Mouse (Mus musculus) hindbrain, embryonic 10.5 days (tissue): ENCODE measurements around the gene Mrpl54. TPM values are rescaled to one million over a fixed set of nuclear protein-coding genes. Genes with fewer than 3 reads are reported as not detected.
A peak's percentile ranks its signal among the peaks of the same experiment; 100 is the strongest.

Experiments
- DNase-seq: peaks from one replicate; pipeline ENCODE4 v3.0.0-alpha.2; 2017; ENCODE audit warnings: low spot score
- H3K27ac ChIP-seq: fragments of 300-500 bp; sonication (generic); 2 replicates; pipeline ENCODE4 v1.5.1; 2016; ENCODE audit warnings: mild to moderate bottlenecking, moderate library complexity
- H3K27me3 ChIP-seq: fragments of 300-500 bp; sonication (generic); 2 replicates; pipeline ENCODE4 v1.6.1; 2016; ENCODE audit warnings: mild to moderate bottlenecking; ENCODE audit not compliant: poor library complexity, insufficient read depth, severe bottlenecking
- H3K36me3 ChIP-seq: fragments of 300-500 bp; sonication (generic); 2 replicates; pipeline ENCODE4 v1.6.1; 2016; ENCODE audit warnings: mild to moderate bottlenecking, moderate library complexity
- H3K4me1 ChIP-seq: fragments of 300-500 bp; sonication (generic); replicated peaks from 2 replicates; pipeline ENCODE4 v1.6.1; 2016; ENCODE audit warnings: mild to moderate bottlenecking
- H3K4me3 ChIP-seq: fragments of 300-500 bp; sonication (generic); 2 replicates; pipeline ENCODE4 v1.5.1; 2016; ENCODE audit warnings: mild to moderate bottlenecking, moderate library complexity
- H3K9me3 ChIP-seq: fragments of 300-500 bp; sonication (generic); 2 replicates; pipeline ENCODE4 v1.6.1; 2016; ENCODE audit warnings: mild to moderate bottlenecking, moderate library complexity
- whole genome bisulfite sequencing: fragments of 180-500 bp; shearing (Covaris S2); methylation state at CpG from one replicate; pipeline ENCODE4 v1.1.7; 2016; 5-methylcytosine and 5-hydroxymethylcytosine counted together
- polyA plus RNA-seq: library from polyadenylated mRNA; unstranded; fragments of >200 nt; fragmentation: Nextera tagmentation; extraction: Ambion mirVana; gene quantifications from 2 replicates; pipeline ENCODE4 v1.2.1, GENCODE M21; 2016

Mrpl54 gene
- polyA plus RNA-seq, 1 experiment from 2014 or later: 238 TPM

DNA sequence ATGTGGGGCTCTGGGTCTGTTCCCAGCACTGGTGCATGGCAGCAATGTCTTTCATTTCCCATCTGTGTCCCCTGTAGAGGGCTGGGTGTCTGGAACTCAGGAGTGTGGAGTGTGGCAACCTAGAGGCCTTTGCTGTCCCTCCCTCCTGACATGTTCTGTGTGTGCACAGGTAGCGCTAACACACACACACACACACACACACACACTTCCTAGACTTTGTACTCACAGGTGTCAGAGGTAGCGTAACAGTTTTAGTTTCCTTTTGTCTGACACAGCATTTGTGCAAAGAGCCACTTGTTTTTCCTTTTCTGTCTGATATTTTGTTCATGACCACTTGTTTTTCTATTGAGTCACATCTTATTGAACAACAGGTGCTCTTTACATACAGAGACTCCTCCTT is 18.9 kb downstream of the Mrpl54 start:
- Histone ChIP-seq H3K36me3 (no peaks in the 10 kb centered on the region), H3K4me1 (peaks cover 54% of the 10 kb centered on the region), H3K4me3 (no peak overlapping the region), H3K9me3 (no peaks in the 10 kb centered on the region), H3K27me3 (peaks cover 100% of the 10 kb centered on the region), H3K27ac (no peak overlapping the region)
- no peak for DNase-seq
- 90% methylated on average over 2 of the region's 2 CpGs for WGBS

- H3K4me3 ChIP-seq: no peak overlapping the region
- peak overlapping the region; percentile 54; the same call in 1 of the 2 replicates for H3K27ac ChIP-seq
- no peak for DNase-seq
- H3K4me1 ChIP-seq: peaks cover 40% of the 10 kb centered on the region
- no peaks in the 10 kb centered on the region for H3K9me3 ChIP-seq
- 93% methylated on average over 6 of the region's 6 CpGs for WGBS
- H3K27me3 ChIP-seq: peaks cover 100% of the 10 kb centered on the region
- no peaks in the 10 kb centered on the region for H3K36me3 ChIP-seq
Observed at GRCm38 (mm10) chr10:81245166-81245565, 21.6 kb downstream of the Mrpl54 start.

GRCm38 (mm10) chr10:81244595-81244994 is 22.1 kb downstream of the Mrpl54 start:
- peak; percentile 85 for DNase-seq
- H3K27me3 ChIP-seq: peaks cover 100% of the 10 kb centered on the region
- H3K36me3 ChIP-seq: no peaks in the 10 kb centered on the region
- peaks cover 40% of the 10 kb centered on the region for H3K4me1 ChIP-seq
- peak overlapping the region; percentile 7; the same call in 1 of the 2 replicates for H3K4me3 ChIP-seq
- peak overlapping the region; percentile 54; the same call in 1 of the 2 replicates for H3K27ac ChIP-seq
- 10% methylated on average over 17 of the region's 17 CpGs for WGBS
- H3K9me3 ChIP-seq: no peaks in the 10 kb centered on the region

DNA sequence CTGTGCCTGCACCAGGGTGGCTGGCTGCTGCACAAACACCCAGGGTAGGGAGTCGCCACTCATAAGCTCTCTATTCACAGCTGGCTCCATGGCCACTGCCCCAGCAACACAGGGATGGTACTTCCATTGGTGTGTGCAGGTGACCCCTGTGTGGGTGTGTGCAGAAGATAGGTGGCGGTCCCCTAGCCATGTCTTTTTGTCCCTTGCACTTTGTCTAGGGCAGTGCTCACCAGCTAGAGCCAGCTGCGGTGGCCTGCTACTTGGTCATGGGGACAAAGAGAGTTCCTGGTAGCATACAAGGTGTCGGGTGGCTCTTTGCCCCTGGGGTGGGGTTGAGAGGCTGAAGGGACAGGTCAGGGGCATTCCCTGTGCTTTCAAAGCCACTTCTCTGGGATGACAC is 22.6 kb downstream of the Mrpl54 start:
- peaks cover 40% of the 10 kb centered on the region for H3K4me1 ChIP-seq

GRCm38 (mm10) chr10:81242021-81242420 is 24.7 kb downstream of the Mrpl54 start:
- H3K36me3 ChIP-seq: no peaks in the 10 kb centered on the region
- H3K4me3 ChIP-seq: no peak overlapping the region
- H3K27ac ChIP-seq: no peak overlapping the region
- peaks cover 53% of the 10 kb centered on the region for H3K4me1 ChIP-seq
- H3K27me3 ChIP-seq: peaks cover 100% of the 10 kb centered on the region
- 92% methylated on average over 16 of the region's 16 CpGs for WGBS
- no peaks in the 10 kb centered on the region for H3K9me3 ChIP-seq
- no peak for DNase-seq

More for the DNA sequence above, 22.6 kb downstream of the Mrpl54 start:
- H3K27ac ChIP-seq: no peak overlapping the region
- DNase-seq: no peak
- H3K27me3 ChIP-seq: peaks cover 100% of the 10 kb centered on the region
- peak overlapping the region; percentile 7; the same call in 1 of the 2 replicates for H3K4me3 ChIP-seq
- H3K36me3 ChIP-seq: no peaks in the 10 kb centered on the region
- no peaks in the 10 kb centered on the region for H3K9me3 ChIP-seq
- WGBS: 83% methylated on average over 4 of the region's 4 CpGs

DNA sequence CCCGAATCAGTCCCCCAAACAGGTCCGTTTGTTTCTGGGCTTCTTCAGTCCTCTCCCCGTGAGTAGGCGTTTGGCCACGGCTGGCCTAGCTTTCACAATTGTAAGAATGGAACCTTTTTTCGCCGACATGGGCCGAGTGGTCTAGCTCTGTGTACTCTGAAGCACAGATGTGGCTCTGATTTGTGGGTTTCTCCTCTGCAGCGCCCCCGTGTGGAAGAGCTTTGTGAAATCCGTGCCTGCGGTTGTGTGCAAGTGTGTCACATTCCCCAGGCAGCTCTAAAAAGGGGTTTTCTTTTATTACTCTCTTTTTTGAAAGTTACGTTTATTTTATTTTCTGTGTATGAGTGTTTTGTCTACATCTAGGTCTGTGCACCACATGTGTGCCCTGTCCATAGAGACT is 25.9 kb downstream of the Mrpl54 start:
- peak; percentile 79 for DNase-seq
- H3K27me3 ChIP-seq: peaks cover 96% of the 10 kb centered on the region
- H3K4me1 ChIP-seq: peaks cover 56% of the 10 kb centered on the region
- WGBS: 19% methylated on average over 13 of the region's 13 CpGs
- H3K4me3 ChIP-seq: no peak overlapping the region
- no peaks in the 10 kb centered on the region for H3K9me3 ChIP-seq
- H3K27ac ChIP-seq: no peak overlapping the region
- H3K36me3 ChIP-seq: no peaks in the 10 kb centered on the region

- Histone ChIP-seq H3K4me1 (peaks cover 47% of the 10 kb centered on the region), H3K27me3 (peaks cover 74% of the 10 kb centered on the region), H3K9me3 (no peaks in the 10 kb centered on the region), H3K4me3 (no peak overlapping the region), H3K36me3 (0 out of 2 replicates have a peak, but pooled peaks cover 5% of the 10 kb centered on the region), H3K27ac (no peak overlapping the region)
- 92% methylated on average over 2 of the region's 2 CpGs for WGBS
- no peak for DNase-seq
Observed at GRCm38 (mm10) chr10:81238618-81239017, 28.1 kb downstream of the Mrpl54 start.

GRCm38 (mm10) chr10:81236471-81237268 is 30.1 kb downstream of the Mrpl54 start:
- H3K9me3 ChIP-seq: no peaks in the 10 kb centered on the region
- peaks cover 58% of the 10 kb centered on the region for H3K4me1 ChIP-seq
- H3K4me3 ChIP-seq: peak overlapping the region; percentile 4; the same call in 1 of the 2 replicates
- 0 out of 2 replicates have a peak, but pooled peaks cover 5% of the 10 kb centered on the region for H3K36me3 ChIP-seq
- H3K27me3 ChIP-seq: peaks cover 68% of the 10 kb centered on the region
- WGBS: 90% methylated on average over 12 of the region's 12 CpGs
- DNase-seq: no peak
- no peak overlapping the region for H3K27ac ChIP-seq

DNA sequence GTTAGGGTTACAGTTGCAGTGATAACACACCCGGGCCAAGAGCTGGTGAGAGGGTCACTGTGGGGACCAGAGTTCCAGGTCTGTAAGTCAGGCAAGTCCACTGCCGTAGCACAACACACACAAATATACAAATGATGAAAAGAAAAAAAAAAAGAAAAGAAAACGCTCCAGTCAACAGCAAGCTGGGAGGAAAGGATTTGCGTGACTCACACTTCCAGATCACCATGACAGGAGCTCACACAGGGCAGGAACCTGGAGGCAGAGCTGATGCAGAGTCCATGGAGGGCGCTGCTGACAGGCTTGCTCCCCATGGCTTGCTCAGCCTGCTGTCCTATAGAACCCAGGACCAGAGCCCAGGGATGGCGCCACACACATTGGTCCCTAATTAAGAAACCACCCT is 32.5 kb downstream of the Mrpl54 start:
- Histone ChIP-seq H3K4me3 (peak overlapping the region; percentile 94; the same call in 1 of the 2 replicates), H3K36me3 (0 out of 2 replicates have a peak, but pooled peaks cover 5% of the 10 kb centered on the region), H3K4me1 (peaks cover 66% of the 10 kb centered on the region), H3K27ac (no peak overlapping the region), H3K9me3 (no peaks in the 10 kb centered on the region), H3K27me3 (peaks cover 68% of the 10 kb centered on the region)
- no peak for DNase-seq
- WGBS: 86% methylated on average over 6 of the region's 6 CpGs

- DNase-seq: no peak
- Histone ChIP-seq H3K27me3 (peaks cover 68% of the 10 kb centered on the region), H3K9me3 (no peaks in the 10 kb centered on the region), H3K4me3 (peak overlapping the region; percentile 94), H3K36me3 (0 out of 2 replicates have a peak, but pooled peaks cover 5% of the 10 kb centered on the region), H3K4me1 (peaks cover 61% of the 10 kb centered on the region), H3K27ac (peak overlapping the region; percentile 93)
- WGBS: 1% methylated on average over 27 of the region's 28 CpGs
Observed at GRCm38 (mm10) chr10:81233226-81233585, 33.5 kb downstream of the Mrpl54 start.

GRCm38 (mm10) chr10:81232580-81233225 is 34.0 kb downstream of the Mrpl54 start, which contains the start of gene Zfr2:
TSS of gene Zfr2 (plus strand) at chr10:81233155.
- Histone ChIP-seq H3K9me3 (no peaks in the 10 kb centered on the region), H3K27me3 (peaks cover 63% of the 10 kb centered on the region), H3K4me1 (peaks cover 59% of the 10 kb centered on the region), H3K36me3 (0 out of 2 replicates have a peak, but pooled peaks cover 5% of the 10 kb centered on the region), H3K27ac (peak within 1 kb of the TSS; percentile 93), H3K4me3 (peak within 1 kb of the TSS; percentile 94)
- peak; percentile 85 for DNase-seq
- 10% methylated on average over 29 of the region's 29 CpGs for WGBS

GRCm38 (mm10) chr10:81231436-81231835 is 35.3 kb downstream of the Mrpl54 start:
- H3K9me3 ChIP-seq: no peaks in the 10 kb centered on the region
- H3K27me3 ChIP-seq: peaks cover 52% of the 10 kb centered on the region
- H3K36me3 ChIP-seq: 0 out of 2 replicates have a peak, but pooled peaks cover 5% of the 10 kb centered on the region
- H3K4me1 ChIP-seq: peaks cover 48% of the 10 kb centered on the region
- H3K4me3 ChIP-seq: peak overlapping the region; percentile 61
- H3K27ac ChIP-seq: peak overlapping the region; percentile 70; the same call in 1 of the 2 replicates
- no peak for DNase-seq
- WGBS: 58% methylated on average over 7 of the region's 7 CpGs
